ENCODE assay signal across 8 mouse cellular contexts in the genomic region with DNA sequence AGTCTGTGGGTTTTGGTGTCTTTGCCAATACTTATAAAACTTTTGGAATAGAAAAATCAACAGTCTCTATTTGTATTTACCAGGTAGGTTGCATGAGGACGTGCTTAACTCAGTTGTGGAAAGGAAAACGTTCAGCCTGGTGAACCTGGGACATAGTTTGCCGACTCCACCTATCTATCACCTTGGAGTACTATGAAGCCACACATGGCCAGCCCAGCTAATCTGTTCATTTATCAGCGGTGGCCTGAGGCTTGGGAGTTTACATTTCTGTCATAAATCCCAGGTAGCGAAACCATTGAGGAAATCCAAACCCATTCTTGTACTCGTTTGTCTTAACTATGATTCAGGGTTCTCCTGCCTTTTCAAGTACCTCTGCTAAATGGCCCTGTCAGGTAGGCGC. TPM values are rescaled to one million over a fixed set of nuclear protein-coding genes. Genes with fewer than 3 reads are reported as not detected.
A peak's percentile ranks its signal among the peaks of the same experiment; 100 is the strongest.
DNase-seq lines count a peak whose midpoint lies in the region; ATAC-seq lines count a peak whose summit lies in the region.

A gene (plus strand): TSS at position 318 of the 400 bp plus-strand sequence.

- no peaks in the 10 kb centered on the region for H3K27me3 ChIP-seq in lung, embryonic 15.5 days
- 0 out of 2 replicates have a peak, but pooled peaks cover 4% of the 10 kb centered on the region for H3K27me3 ChIP-seq in embryonic facial prominence, embryonic 10.5 days (replicated peaks; ENCODE audit: low read depth, poor library complexity, severe bottlenecking)
- H3K27me3 ChIP-seq in heart, embryonic 11.5 days (ENCODE audit: control insufficient read depth, insufficient read depth, low read length): no peaks in the 10 kb centered on the region
- H3K27me3 ChIP-seq in midbrain, embryonic 15.5 days (replicated peaks): no peaks in the 10 kb centered on the region

- H3K4me1 ChIP-seq in lung, embryonic 15.5 days: peaks cover 10% of the 10 kb centered on the region
- peaks cover 21% of the 10 kb centered on the region for H3K4me1 ChIP-seq in embryonic facial prominence, embryonic 10.5 days
- peaks cover 4% of the 10 kb centered on the region; the same call in 1 of the 2 replicates for H3K4me1 ChIP-seq in heart, embryonic 11.5 days (ENCODE audit: control insufficient read depth, insufficient read depth, low read length)
- peaks cover 13% of the 10 kb centered on the region; the same call in 1 of the 2 replicates for H3K4me1 ChIP-seq in midbrain, embryonic 15.5 days

- peak within 1 kb of the TSS; percentile 88 for H3K4me2 ChIP-seq in lung, embryonic 15.5 days
- peak within 1 kb of the TSS; percentile 90 for H3K4me2 ChIP-seq in heart, embryonic 11.5 days
- H3K4me2 ChIP-seq in midbrain, embryonic 15.5 days: peak within 1 kb of the TSS; percentile 73

- no peaks in the 10 kb centered on the region for H3K36me3 ChIP-seq in lung, embryonic 15.5 days
- peaks cover 4% of the 10 kb centered on the region; the same call in 1 of the 2 replicates for H3K36me3 ChIP-seq in embryonic facial prominence, embryonic 10.5 days (replicated peaks)
- no peaks in the 10 kb centered on the region for H3K36me3 ChIP-seq in heart, embryonic 11.5 days (ENCODE audit: control insufficient read depth, insufficient read depth, low read length)
- no peaks in the 10 kb centered on the region for H3K36me3 ChIP-seq in midbrain, embryonic 15.5 days (replicated peaks)

- no peaks in the 10 kb centered on the region for H3K9me3 ChIP-seq in lung, embryonic 15.5 days
- peaks cover 6% of the 10 kb centered on the region; the same call in 1 of the 2 replicates for H3K9me3 ChIP-seq in embryonic facial prominence, embryonic 10.5 days
- no peaks in the 10 kb centered on the region for H3K9me3 ChIP-seq in heart, embryonic 11.5 days (replicated peaks; ENCODE audit: control insufficient read depth, low read length)
- H3K9me3 ChIP-seq in midbrain, embryonic 15.5 days: peaks cover 6% of the 10 kb centered on the region; the same call in 1 of the 2 replicates

- WGBS in lung, embryonic 15.5 days: 65% methylated on average over 7 of the region's 7 CpGs
- 78% methylated on average over 7 of the region's 7 CpGs for WGBS in embryonic facial prominence, embryonic 10.5 days
- WGBS in heart, embryonic 11.5 days (ENCODE audit: insufficient replicate concordance): 72% methylated on average over 7 of the region's 7 CpGs
- WGBS in midbrain, embryonic 15.5 days: 82% methylated on average over 7 of the region's 7 CpGs

- peak within 1 kb of the TSS; percentile 52 for H3K4me3 ChIP-seq in lung, embryonic 15.5 days
- peak within 1 kb of the TSS; percentile 70 for H3K4me3 ChIP-seq in embryonic facial prominence, embryonic 10.5 days
- H3K4me3 ChIP-seq in heart, embryonic 11.5 days (ENCODE audit: low read depth, low read length): peak within 1 kb of the TSS; percentile 69
- peak within 1 kb of the TSS; percentile 47 for H3K4me3 ChIP-seq in midbrain, embryonic 15.5 days

- H3K27ac ChIP-seq in lung, embryonic 15.5 days: peak within 1 kb of the TSS; percentile 5; the same call in 1 of the 2 replicates
- peak within 1 kb of the TSS; percentile 85 for H3K27ac ChIP-seq in embryonic facial prominence, embryonic 10.5 days (replicated peaks)
- peak within 1 kb of the TSS; percentile 46; the same call in 1 of the 2 replicates for H3K27ac ChIP-seq in heart, embryonic 11.5 days (ENCODE audit: low read depth, low read length)
- H3K27ac ChIP-seq in midbrain, embryonic 15.5 days: peak within 1 kb of the TSS; percentile 7

- H3K9ac ChIP-seq in lung, embryonic 15.5 days: peak within 1 kb of the TSS; percentile 54
- peak within 1 kb of the TSS; percentile 87 for H3K9ac ChIP-seq in heart, embryonic 11.5 days (ENCODE audit: low read depth, low read length)
- H3K9ac ChIP-seq in midbrain, embryonic 15.5 days: peak within 1 kb of the TSS; percentile 43

- no peak for ATAC-seq in lung, embryonic 15.5 days (ENCODE audit: borderline replicate concordance, extremely low read depth, low FRiP score, low TSS enrichment)
- ATAC-seq in heart, embryonic 11.5 days (replicated peaks; ENCODE audit: insufficient number of reproducible peaks, low FRiP score, low TSS enrichment): no peak
- no peak for ATAC-seq in midbrain, embryonic 15.5 days (replicated peaks)
- ATAC-seq in frontal cortex, adult (ENCODE audit: low TSS enrichment): no peak

- no peak for DNase-seq in lung, postnatal 10 days
- DNase-seq in embryonic facial prominence, embryonic 10.5 days (ENCODE audit: low spot score): no peak
- no peak for DNase-seq in layer of hippocampus, postnatal 36 days
- no peak for DNase-seq in right cerebral cortex, postnatal 25 days

RNA-seq across cellular contexts. Expression of the gene that starts here (rescaled TPM):
- polyA plus RNA-seq in lung, embryonic 15.5 days (2015; fragmentation: Nextera tagmentation; extraction: Ambion mirVana): 22.8 and 24.3 TPM in 2 replicates
- polyA plus RNA-seq in embryonic facial prominence, embryonic 10.5 days (2016; fragmentation: Nextera tagmentation; extraction: Ambion mirVana): 5.3 and 5.5 TPM in 2 replicates
- polyA plus RNA-seq in heart, embryonic 11.5 days (2014; fragmentation: Nextera tagmentation; extraction: Ambion mirVana): 18.5 and 19.4 TPM in 2 replicates
- 10 to 100 TPM; 24.3 to 26.3 TPM for total RNA-seq in layer of hippocampus, postnatal 36 days (2021)
- polyA plus RNA-seq in midbrain, embryonic 15.5 days (2015; fragmentation: Nextera tagmentation; extraction: Ambion mirVana): 17.8 and 22.2 TPM in 2 replicates

Comparison
In these comparisons a context has a peak if more than half of its experiments do, and no peak if none do; other contexts are left out.
1. H3K27ac ChIP-seq: peak in every context shown above with its lines; median percentile 85 in embryonic facial prominence, embryonic 10.5 days; 46 in heart, embryonic 11.5 days; 7 in midbrain, embryonic 15.5 days; 5 in lung, embryonic 15.5 days.